Mouse (Mus musculus) liver, adult 2 months (tissue): ENCODE measurements around the gene Vapa.

Experiments
- CTCF ChIP-seq: fragments of 200-500 bp; IDR thresholded peaks from 2 replicates; pipeline ENCODE4 v1.5.1; 2011; ENCODE audit warnings: low read depth, low read length, control low read depth
- POLR2A ChIP-seq: fragments of 200-500 bp; IDR thresholded peaks from 2 replicates; pipeline ENCODE4 v1.6.1; 2011; ENCODE audit warnings: low read length, control low read depth; ENCODE audit not compliant: insufficient read depth; ENCODE audit errors: extremely low read depth

DNA sequence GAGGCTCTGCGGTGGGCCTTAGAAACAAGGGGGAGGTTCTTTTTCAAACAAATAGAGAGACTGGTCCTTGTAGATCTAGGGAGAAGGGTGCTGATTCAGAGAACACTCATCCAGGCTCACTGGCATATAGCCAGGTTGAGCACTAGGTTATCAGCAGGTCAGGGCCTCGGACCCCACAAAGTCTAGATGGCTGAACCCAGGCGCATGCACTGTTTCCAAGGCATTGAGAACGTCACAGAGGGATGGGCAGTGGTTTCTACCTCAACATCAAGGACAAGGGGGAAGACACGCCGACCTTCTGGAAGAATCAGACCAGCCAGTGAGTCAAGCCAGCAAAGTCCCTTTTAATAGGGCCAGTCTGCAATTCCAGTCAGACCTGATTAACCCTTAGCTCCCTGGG lies 33.9 kb upstream of the Vapa start:
- TF ChIP-seq CTCF (no peak), POLR2A (no peak)
